Mouse (Mus musculus): ENCODE results near the gene Rbpjl. TPM values are rescaled to one million over a fixed set of nuclear protein-coding genes. Genes with fewer than 3 reads are reported as not detected.

Gene Rbpjl
- polyA plus RNA-seq, 1 experiment from 2014 or later: 0.32 TPM

DNA sequence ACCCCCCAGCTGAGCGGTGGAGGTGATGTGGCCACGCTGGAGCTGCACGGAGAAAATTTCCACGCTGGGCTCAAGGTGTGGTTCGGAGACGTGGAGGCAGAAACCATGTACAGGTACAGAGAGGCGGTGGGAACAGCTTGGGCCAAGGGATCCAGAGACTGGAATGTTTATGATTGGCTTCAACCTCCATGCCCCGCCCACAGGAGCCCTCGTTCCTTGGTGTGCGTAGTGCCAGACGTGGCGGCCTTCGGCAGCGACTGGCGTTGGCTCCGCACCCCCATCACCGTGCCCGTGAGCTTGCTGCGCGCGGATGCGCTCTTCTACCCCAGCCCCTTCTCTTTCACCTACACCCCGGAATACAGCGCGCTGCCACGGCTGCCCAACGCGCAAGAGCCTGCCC is 11.2 kb downstream of the Rbpjl start:
- Histone ChIP-seq H3K27ac (replicated peaks) (no peak overlapping the region), H3K9ac (ENCODE audit: low read length) (no peak overlapping the region), H3K9me3 (ENCODE audit: control insufficient read depth, low read length) (no peaks in the 10 kb centered on the region), H3K4me1 (replicated peaks; ENCODE audit: control insufficient read depth, insufficient read depth) (no peaks in the 10 kb centered on the region), H3K27me3 (ENCODE audit: control insufficient read depth, insufficient read depth, low read length) (no peaks in the 10 kb centered on the region), H3K36me3 (ENCODE audit: control insufficient read depth, insufficient read depth, low read length) (no peaks in the 10 kb centered on the region), H3K4me3 (ENCODE audit: low read depth, low read length) (no peak overlapping the region), H3K4me2 (replicated peaks; ENCODE audit: low read depth) (no peak overlapping the region)
- ATAC-seq (ENCODE audit: low FRiP score, low TSS enrichment) (no peak), DNase-seq (ENCODE audit: low spot score) (no peak)
- 23% methylated on average over 28 of the region's 28 CpGs for WGBS
- TF ChIP-seq EP300 (optimal IDR thresholded peaks at IDR 0.05): no peak
- TF ChIP-seq CTCF (IDR thresholded peaks at IDR 0.05; ENCODE audit: low read depth): no peak

DNA sequence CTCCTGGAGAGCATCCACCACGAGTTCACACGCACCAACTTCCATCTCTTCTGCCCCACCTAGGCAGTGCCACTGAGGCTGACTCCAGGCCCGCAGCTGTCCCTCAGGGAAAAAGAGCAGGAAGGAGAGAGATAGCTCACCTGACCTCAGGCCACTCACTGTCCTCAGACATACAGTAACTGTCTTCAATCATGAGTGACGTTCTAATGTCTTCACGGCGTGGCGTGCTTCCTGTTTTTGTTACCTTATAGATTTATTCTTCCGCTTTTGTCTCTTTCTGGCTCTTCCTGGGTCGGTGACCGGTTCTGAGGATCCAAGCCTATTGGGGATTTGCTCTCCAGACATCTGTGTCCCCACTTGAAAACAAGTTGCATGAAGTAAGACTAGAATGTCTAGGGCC is 11.6 kb downstream of the Rbpjl start:
- ATAC-seq (ENCODE audit: low FRiP score, low TSS enrichment): no peak
- H3K9me3 ChIP-seq (ENCODE audit: control insufficient read depth, low read length): no peaks in the 10 kb centered on the region
- no peaks in the 10 kb centered on the region for H3K4me1 ChIP-seq (replicated peaks; ENCODE audit: control insufficient read depth, insufficient read depth)
- H3K4me3 ChIP-seq (ENCODE audit: low read depth, low read length): no peak overlapping the region
- no peaks in the 10 kb centered on the region for H3K36me3 ChIP-seq (ENCODE audit: control insufficient read depth, insufficient read depth, low read length)
- H3K4me2 ChIP-seq (replicated peaks; ENCODE audit: low read depth): no peak overlapping the region
- no peaks in the 10 kb centered on the region for H3K27me3 ChIP-seq (ENCODE audit: control insufficient read depth, insufficient read depth, low read length)
- H3K9ac ChIP-seq (ENCODE audit: low read length): no peak overlapping the region
- no peak for TF ChIP-seq CTCF (IDR thresholded peaks at IDR 0.05; ENCODE audit: low read depth)
- no peak for TF ChIP-seq EP300 (optimal IDR thresholded peaks at IDR 0.05)
- WGBS: 58% methylated on average over 10 of the region's 10 CpGs
- no peak overlapping the region for H3K27ac ChIP-seq (replicated peaks)
- DNase-seq (ENCODE audit: low spot score): no peak

DNA sequence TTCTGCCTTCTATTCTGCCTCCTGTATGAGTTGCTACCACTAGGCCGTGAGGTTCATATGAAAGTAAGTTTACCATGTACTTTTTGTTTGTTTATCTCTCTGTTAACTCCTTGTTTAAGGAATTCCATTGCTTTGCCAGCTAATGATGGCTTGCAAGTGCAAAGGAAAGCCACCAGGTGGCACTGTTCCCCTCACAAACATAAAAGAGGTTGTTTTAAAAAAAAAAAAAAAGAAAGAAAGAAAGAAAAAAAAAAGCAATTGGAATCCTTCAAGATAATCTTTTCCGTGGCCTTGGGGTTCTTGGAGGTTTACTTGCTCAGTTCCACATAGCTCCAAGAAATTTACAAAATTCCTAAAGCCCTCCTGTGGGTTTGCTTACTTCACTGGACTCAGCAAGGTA is 14.3 kb downstream of the Rbpjl start:
- no peak overlapping the region for H3K4me3 ChIP-seq (ENCODE audit: low read depth, low read length)
- 2% methylated on average over 2 of the region's 2 CpGs for WGBS
- TF ChIP-seq CTCF (IDR thresholded peaks at IDR 0.05; ENCODE audit: low read depth) (peak; percentile 85), EP300 (optimal IDR thresholded peaks at IDR 0.05) (no peak)

DNA sequence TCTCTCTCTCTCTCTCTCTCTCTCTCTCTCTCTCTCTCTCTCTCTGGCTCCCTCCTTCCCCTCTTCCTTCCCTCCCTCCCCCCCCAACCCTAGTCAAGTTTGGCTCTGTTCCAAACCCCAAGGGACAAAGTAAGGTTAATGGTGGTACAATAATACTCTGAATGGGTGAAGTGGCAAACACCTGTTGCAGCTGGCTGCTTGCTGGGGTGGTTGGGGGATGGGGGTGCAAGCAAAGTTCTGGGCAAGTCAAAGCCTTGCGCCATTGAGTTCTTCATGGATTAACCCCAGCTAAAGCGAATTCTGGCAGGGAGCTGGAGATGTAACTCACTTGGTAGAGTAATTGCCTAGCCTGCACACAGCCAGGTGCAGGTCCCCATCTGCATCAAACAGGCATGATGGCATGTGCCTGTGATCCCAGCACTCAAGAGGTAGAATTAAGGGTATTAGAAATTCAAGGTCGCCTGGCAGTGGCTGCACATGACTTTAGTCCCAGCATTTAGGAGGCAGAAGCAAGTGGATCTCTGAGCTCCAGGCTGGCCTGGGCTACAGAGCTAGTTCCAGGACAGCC is 15.5 kb downstream of the Rbpjl start:
- TF ChIP-seq EP300 (optimal IDR thresholded peaks at IDR 0.05) (no peak), CTCF (IDR thresholded peaks at IDR 0.05; ENCODE audit: low read depth) (no peak)
- no peaks in the 10 kb centered on the region for H3K36me3 ChIP-seq (ENCODE audit: control insufficient read depth, insufficient read depth, low read length)
- H3K27me3 ChIP-seq (ENCODE audit: control insufficient read depth, insufficient read depth, low read length): no peaks in the 10 kb centered on the region
- no peak overlapping the region for H3K4me2 ChIP-seq (replicated peaks; ENCODE audit: low read depth)
- no peaks in the 10 kb centered on the region for H3K9me3 ChIP-seq (ENCODE audit: control insufficient read depth, low read length)
- no peak overlapping the region for H3K27ac ChIP-seq (replicated peaks)
- H3K4me3 ChIP-seq (ENCODE audit: low read depth, low read length): no peak overlapping the region
- no peaks in the 10 kb centered on the region for H3K4me1 ChIP-seq (replicated peaks; ENCODE audit: control insufficient read depth, insufficient read depth)
- no peak overlapping the region for H3K9ac ChIP-seq (ENCODE audit: low read length)
- WGBS: 30% methylated on average over 3 of the region's 3 CpGs
- DNase-seq (ENCODE audit: low spot score) (no peak), ATAC-seq (ENCODE audit: low FRiP score, low TSS enrichment) (no peak)

More for the DNA sequence above, 14.3 kb downstream of the Rbpjl start:
- DNase-seq (ENCODE audit: low spot score) (peak; percentile 54), ATAC-seq (ENCODE audit: low FRiP score, low TSS enrichment) (no peak)
- Histone ChIP-seq H3K27me3 (ENCODE audit: control insufficient read depth, insufficient read depth, low read length) (no peaks in the 10 kb centered on the region), H3K4me2 (replicated peaks; ENCODE audit: low read depth) (no peak overlapping the region), H3K4me1 (replicated peaks; ENCODE audit: control insufficient read depth, insufficient read depth) (no peaks in the 10 kb centered on the region), H3K9me3 (ENCODE audit: control insufficient read depth, low read length) (no peaks in the 10 kb centered on the region), H3K27ac (replicated peaks) (no peak overlapping the region), H3K36me3 (ENCODE audit: control insufficient read depth, insufficient read depth, low read length) (no peaks in the 10 kb centered on the region), H3K9ac (ENCODE audit: low read length) (no peak overlapping the region)

DNA sequence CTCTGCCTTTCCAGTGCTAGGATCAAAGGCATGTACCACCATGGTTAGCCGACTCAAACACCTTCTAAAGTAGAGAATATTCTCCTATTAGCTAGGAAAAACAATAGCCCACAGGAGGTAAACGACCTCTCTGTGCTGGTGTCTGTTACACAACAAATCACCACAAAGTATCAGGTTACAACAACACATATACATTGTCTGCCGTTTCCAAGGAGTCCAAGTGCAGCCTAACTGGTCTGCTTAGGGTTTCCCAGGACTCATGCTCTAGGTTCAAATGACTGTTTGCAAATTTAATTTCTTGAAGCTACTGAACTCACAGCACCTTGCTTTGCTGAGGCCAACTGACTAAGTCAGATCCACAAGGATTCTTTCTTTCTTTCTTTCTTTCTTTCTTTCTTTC is 16.5 kb downstream of the Rbpjl start:
- TF ChIP-seq EP300 (optimal IDR thresholded peaks at IDR 0.05): no peak
- TF ChIP-seq CTCF (IDR thresholded peaks at IDR 0.05; ENCODE audit: low read depth): no peak
- Histone ChIP-seq H3K36me3 (ENCODE audit: control insufficient read depth, insufficient read depth, low read length) (peaks cover 4% of the 10 kb centered on the region; the same call in 1 of the 2 replicates), H3K9ac (ENCODE audit: low read length) (no peak overlapping the region), H3K4me2 (replicated peaks; ENCODE audit: low read depth) (no peak overlapping the region), H3K27ac (replicated peaks) (no peak overlapping the region), H3K27me3 (ENCODE audit: control insufficient read depth, insufficient read depth, low read length) (no peaks in the 10 kb centered on the region), H3K4me1 (replicated peaks; ENCODE audit: control insufficient read depth, insufficient read depth) (no peaks in the 10 kb centered on the region), H3K4me3 (ENCODE audit: low read depth, low read length) (no peak overlapping the region), H3K9me3 (ENCODE audit: control insufficient read depth, low read length) (no peaks in the 10 kb centered on the region)
- WGBS: 9% methylated on average over 3 of the region's 3 CpGs
- ATAC-seq (ENCODE audit: low FRiP score, low TSS enrichment): no peak
- DNase-seq (ENCODE audit: low spot score): no peak

DNA sequence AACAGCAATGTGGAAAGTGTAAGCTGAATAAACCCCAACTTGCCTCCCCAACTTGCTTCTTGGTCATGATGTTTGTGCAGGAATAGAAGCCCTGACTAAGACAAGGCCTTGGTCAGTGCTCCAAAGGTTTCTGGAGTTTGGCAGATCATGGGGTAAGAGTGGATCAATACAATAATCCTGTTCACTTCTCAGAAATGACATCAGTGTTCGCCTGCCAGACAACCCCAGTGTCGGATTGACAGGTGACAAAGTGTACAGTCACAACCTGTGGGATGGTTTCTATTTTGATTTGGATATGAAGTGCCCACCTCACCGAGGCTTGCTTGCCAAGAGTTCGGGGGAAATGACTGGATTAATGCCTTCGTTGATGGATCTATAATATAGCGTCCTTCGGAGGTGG is 18.4 kb downstream of the Rbpjl start:
- Histone ChIP-seq H3K27ac (replicated peaks) (peak overlapping the region; percentile 78), H3K9me3 (ENCODE audit: control insufficient read depth, low read length) (no peaks in the 10 kb centered on the region), H3K27me3 (ENCODE audit: control insufficient read depth, insufficient read depth, low read length) (no peaks in the 10 kb centered on the region), H3K9ac (ENCODE audit: low read length) (no peak overlapping the region), H3K4me3 (ENCODE audit: low read depth, low read length) (no peak overlapping the region), H3K36me3 (ENCODE audit: control insufficient read depth, insufficient read depth, low read length) (peaks cover 6% of the 10 kb centered on the region; the same call in 1 of the 2 replicates), H3K4me2 (replicated peaks; ENCODE audit: low read depth) (no peak overlapping the region), H3K4me1 (replicated peaks; ENCODE audit: control insufficient read depth, insufficient read depth) (no peaks in the 10 kb centered on the region)
- ATAC-seq (ENCODE audit: low FRiP score, low TSS enrichment): no peak
- TF ChIP-seq CTCF (IDR thresholded peaks at IDR 0.05; ENCODE audit: low read depth) (no peak), EP300 (optimal IDR thresholded peaks at IDR 0.05) (no peak)
- 66% methylated on average over 7 of the region's 7 CpGs for WGBS
- no peak for DNase-seq (ENCODE audit: low spot score)

Measured in stomach, postnatal 0 days (tissue).